Mouse (Mus musculus) layer of hippocampus, postnatal 25 days (tissue): ENCODE measurements around the gene Klf8. TPM values are rescaled to one million over a fixed set of nuclear protein-coding genes. Genes with fewer than 3 reads are reported as not detected.
"Not testable (repeated sequence)": the region's sequence is repeated elsewhere in the genome, so short reads cannot be mapped to it uniquely, and the experiment has no call there.

Source experiments
- DNase-seq, 2 experiments: peaks; one replicate each; pipeline ENCODE4 v3.0.0; 2022; ENCODE audit warnings: mixed read lengths in 2 of 2, low spot score in 1 of 2; ENCODE audit errors: extremely low spot score in 1 of 2
- total RNA-seq, 2 experiments: library from RNA; stranded (reverse); gene quantifications; 2 replicates each; pipeline ENCODE4 v1.2.3; 2021

Klf8 gene
- total RNA-seq, result 1 to 10 TPM; 2.8 to 3.7 TPM

DNA sequence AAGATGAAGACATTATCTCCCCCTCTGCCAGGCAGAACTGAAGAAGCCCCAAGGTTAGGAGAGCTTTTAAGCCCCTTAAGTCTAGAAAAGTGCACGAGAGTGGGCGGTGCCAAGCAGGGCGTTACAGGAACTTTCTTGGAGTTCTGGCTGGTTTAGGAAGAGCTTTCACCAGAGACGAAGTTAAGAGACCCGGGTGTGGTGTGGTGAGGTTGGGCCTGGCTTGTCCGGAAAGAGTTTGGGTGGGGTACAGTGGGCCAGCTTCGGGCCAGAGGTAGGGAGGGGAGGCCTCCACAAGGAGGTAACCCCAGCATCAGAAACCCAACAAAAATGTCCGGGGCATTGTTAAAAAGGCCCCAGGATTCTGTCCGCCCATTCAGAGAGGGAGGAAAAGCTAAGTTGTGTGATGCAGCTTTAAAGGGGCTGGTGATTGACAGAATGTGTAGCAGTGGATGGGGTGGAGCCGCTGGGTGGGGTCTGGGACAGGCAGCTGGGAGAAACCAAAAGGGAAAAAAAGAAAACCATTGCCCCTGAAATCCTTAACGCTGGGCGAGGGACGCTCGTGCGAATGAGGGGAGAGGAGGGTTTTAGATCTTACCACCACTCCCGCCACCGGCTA lies at the start of gene Klf8:
Klf8 (plus strand) TSS at position 163 of the 616 bp plus-strand sequence.
- DNase-seq, result peak in 1 of 2 experiments; percentile 8

DNA sequence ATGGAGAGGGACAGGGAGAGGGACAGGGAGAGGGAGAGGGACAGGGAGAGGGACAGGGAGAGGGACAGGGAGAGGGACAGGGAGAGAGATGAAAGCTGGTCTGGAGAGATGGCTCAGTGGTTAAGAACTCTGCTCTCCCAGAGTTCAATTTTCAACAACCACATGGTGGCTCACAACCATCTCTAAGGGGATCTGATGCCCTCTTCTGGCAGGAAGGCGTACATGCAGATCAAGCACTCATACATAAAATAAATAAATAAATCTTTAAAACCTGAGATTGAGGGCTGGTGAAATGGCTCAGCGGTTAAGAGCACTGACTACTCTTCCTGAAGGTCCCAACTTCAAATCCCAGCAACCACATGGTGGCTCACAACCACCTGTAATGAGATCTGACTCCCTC lies 38.1 kb upstream of the Klf8 start:
- not testable (repeated sequence) for DNase-seq

DNA sequence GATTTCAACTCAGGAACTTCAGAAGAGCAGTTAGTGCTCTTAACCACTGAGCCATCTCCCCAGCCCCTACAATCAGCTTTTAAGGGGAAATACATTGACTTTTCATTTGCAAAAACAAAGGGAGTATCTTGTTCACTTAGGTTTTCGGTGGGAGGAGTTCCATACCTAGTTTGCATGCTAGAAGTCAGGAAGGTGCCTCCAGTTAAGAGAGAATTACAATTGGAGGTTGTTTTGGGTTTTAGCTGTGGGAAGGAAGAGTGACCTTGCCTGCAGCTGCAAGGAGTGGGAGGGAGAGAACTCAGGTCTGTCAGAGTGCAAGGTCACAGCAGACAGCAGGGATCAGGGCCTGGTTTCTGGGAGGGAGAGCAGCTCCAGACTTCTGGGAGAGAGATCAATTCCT lies 26.2 kb upstream of the Klf8 start:
- DNase-seq, result no peak

DNA sequence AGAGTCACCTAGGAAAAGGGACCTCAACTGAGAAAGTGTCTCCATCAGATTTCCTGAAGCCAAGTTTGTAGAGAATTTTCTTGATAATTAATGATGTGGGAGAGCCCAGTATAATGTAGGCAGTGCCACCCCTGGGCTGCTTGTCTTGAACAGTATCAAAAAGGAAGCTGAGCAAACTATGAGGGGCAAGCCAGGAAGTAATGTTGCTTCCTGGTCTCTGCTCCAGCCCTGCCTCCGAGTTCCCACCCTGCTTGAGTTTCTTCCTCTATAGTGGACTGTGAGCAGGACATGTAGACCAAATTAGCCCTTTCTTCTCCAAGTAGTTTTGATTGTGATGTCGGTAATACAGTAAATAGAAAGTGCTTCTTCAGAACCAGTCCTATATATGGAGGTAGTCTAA lies 6.0 kb upstream of the Klf8 start:
- DNase-seq, result no peak

DNA sequence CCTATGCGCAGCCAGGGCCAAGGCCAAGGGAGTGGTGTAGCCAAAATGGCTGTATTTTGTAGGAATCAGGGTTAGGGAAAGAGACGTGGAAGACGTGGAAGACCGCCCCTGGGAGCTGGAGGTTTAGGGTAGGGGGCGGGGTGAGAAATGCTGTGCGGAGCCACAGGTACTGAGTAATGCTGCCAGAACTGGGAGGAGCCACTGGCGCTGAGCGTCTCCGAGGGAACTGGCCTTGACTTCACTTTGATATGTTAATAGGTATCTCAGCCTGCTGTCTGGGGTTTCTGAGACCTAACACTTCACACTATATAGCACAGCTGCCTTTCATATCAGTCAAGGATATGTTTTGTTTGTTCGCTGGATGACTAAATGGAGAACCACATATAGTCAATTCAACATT lies 4.0 kb upstream of the Klf8 start:
- no peak for DNase-seq

DNA sequence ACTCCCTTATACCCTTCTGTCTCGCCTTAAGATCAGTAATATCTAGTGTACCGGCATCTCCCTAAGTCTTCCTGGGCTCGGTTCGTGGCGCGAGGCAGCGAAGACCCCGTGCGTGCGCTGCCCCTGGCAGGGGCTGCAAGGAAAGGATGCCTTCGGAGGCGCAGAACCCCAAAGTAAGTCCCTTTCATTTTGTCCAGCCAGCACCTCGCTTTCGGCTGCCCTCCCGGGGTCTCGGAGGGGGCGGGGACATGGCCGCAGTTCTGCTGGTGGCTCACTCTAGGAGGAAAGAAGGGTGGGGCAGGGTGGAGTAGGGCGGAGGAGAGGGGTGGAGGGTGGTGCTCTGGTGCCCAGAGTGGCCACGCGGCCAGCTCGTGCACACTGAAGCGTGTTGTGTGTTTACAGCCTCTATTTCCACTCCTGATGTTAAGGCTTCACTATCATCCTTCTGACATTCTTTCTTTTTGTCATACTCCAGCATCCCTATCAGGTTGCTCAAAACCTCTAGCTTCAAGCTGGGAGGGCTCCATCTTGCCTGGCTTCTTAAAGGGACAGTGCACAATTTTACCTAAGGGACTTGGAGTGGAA lies 746 bp downstream of the Klf8 start:
- DNase-seq, result peak; percentile 9 to 15

DNA sequence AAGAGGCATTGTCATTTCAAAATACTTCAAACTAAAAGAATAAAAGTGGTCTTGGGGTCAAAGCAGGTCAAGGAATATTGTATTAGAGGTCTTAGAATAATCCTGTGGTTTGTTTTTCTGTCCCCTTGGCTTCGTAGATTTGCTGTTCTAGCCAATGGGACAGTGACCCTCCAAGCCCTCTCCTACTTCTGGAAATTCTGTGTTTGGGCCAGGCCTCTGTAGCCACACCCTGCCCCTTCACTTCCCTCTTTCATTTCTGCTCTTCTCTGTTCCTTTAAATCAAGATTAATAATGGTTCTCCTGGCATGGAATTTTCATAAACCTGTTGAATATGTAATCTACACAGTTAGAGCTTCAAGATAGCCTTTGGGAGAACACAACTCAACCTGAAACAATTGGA lies 17.0 kb downstream of the Klf8 start:
- DNase-seq, result no peak

DNA sequence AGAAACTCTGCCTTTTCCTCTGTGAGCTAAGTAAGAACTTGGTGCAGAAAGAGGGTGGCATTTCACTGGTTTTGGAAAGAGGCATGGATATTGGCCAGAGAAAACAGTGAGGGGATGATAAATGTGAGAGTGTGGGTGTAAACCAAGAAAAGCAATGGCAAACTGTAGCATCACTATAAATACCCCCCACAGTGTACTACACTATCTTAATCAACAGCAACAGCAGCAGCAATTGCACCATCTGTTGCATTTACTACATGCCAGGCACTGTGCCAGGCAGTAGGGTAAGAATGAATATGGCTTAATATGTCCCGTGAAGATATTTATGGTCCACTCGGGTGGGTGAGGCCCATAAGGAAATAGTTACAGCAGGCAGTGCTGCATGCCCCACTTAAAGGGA lies 18.2 kb downstream of the Klf8 start:
- peak in 1 of 2 experiments; percentile 16 for DNase-seq

DNA sequence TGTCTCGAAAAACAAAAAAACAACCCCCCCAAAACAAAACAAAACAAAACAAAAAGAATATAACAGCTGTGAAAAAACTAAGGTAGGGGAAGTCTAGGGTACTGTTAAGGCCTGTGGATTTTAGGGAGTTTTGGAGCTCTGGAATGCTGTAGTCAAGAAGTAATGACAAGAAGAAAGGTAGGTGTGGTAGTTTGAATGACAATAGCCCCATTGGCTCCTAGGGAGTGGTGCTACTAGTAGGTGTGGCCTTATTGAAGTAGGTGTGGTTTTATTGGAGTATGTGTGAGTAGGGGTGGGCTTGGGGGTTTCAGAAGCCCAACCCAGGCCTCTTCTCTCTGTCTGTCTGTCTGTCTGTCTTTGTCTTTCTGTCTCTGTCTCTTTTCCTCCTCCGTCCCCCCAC lies 44.9 kb downstream of the Klf8 start:
- no peak for DNase-seq

DNA sequence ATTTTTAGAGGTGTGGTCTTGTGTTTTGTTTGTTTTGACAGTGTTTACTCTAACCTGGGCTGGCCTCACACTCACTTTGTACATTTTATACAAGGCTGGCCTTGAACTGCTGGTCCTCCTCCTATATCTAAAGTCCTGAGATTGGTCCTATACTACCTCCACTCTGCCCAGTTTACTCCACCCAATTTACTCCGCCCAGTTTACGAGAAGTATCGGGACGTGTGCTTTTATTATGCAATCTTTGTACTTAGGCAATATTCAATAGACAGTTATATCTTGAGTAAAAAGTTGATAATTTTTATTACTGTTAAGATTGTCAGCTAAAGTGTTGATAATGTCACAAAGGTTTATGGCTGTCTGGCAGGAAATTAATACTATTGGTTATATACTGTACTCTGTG lies 74.1 kb downstream of the Klf8 start:
- no peak for DNase-seq

DNA sequence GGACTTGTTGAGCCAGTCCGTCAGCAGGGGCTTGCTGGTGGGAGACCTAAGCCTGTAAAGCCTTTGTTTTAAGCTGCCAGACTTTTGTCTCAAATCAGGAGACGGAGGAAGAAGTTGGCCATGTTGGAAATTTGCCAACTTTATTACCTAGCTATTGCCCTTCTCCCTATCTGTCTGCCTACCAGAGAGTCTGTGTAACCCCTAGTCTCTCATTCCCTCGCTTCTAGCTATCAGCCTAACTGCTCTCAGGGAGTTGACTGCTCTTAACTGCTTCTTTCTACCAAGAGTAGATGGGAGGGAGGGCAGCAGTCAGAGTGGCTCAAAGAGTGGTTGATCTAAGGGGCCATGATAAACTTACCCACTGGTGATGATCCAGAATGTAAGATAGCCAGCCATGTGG lies 85.8 kb downstream of the Klf8 start:
- DNase-seq, result no peak

DNA sequence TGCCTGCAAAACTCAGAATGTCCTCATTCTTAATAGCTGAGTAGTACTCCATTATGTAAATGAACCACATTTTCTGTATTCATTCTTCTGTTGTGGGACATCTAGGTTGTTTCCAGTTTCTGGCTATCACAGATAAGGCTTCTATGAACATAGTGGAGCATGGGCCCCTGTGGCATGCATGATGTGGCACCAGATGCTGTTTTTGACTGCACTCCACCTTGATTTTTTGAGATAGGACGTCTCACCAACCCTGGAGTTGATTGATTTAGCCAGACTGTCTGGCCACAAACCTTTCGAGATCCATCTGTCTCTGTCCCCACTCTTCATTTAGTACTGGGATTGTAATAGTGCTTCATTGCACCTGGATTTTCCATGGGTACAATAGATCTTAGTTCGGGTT lies 96.9 kb downstream of the Klf8 start:
- DNase-seq, result not testable (repeated sequence)

DNA sequence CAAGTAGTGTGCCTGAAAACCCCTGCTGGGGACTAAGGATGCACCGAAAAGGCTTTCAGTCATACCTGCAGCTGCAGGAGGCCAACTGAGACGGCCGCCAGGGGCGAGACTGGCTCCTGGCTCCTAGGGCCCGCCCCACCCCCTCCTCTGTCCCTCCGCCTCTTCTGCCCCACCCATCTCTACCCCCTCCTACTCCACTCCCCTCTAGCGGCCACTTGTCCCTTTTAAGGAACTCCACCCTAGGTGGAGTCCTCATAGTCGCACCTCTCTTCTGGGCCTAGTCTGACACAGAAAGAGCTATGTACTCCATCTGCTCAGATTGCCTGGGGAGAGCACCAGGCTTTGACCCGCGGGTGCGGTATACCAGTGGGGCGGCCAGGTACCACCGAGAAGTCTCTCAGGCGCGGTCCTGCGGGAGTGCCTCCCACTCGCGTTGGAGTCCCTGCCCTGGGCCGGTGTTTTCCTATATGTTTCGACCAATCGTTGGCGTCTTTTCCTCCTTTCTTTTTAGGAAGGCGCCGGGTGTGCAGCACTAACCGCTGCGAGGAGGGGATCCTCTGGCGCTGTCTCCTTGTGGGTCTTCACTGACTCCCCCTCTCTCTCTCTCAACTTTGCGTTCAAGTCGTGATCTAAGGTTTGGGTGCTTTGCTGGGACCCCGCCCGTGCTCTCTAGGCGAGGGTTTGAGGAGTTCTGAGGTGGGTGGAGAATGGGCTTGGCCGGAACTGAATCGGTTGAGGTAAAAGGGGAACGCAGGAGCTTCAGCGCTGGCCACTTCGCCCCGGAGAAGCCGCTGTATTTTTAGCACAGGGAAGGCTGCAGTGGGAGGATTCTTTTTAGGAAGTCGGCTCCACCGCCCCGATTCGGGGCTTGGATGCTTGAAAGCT lies 122.3 kb downstream of the Klf8 start:
- DNase-seq, result peak in 1 of 2 experiments; percentile 13

DNA sequence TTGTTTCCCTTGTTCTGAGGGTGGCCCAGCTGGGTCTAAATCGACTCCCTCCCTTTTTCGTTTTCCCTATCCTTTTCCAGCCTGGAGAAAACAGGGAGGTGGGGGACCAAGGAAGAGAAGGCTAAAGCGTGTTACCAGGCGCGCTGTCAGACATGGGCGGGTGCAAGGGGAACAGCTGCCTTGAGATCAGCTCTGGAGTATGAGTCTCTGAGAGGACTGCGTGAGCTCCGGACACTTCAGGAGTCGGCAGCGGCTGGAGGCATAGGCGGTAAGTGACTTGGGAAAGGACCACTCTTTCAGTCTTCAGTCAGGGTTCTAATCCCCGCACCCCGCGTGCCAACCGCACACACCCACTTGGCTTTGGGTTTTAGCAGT lies 122.9 kb downstream of the Klf8 start:
- peak in 1 of 2 experiments; percentile 9 for DNase-seq

DNA sequence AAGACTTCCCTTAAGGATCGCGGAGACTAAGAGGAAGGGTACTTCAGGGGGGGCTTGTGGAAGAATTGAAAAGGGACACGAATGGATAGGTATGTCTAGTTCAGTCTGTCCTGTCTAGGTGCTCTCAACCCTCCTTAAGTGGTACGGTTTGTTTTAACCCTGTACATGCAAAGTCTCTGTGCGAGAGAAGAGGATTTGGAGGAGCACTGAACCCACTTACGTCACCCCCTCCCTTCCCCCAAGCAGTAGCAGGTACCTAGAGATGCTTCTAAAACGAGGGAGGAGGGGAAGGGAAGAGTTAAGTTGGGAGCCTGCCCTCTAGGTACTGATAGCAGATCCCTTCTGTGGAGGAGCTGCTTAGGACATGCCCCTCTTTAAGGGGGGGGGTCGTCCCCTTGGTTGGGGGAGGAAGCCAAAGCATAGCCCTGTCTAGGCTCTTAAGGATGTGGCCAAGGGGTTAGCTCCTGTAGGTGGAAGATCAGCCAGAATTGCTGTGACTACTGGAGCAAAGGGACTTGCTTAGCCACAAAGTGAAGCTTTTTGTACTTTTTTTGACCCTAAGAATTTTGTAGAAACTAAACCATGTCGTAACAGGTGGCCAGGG lies 123.5 kb downstream of the Klf8 start:
- DNase-seq, result no peak

DNA sequence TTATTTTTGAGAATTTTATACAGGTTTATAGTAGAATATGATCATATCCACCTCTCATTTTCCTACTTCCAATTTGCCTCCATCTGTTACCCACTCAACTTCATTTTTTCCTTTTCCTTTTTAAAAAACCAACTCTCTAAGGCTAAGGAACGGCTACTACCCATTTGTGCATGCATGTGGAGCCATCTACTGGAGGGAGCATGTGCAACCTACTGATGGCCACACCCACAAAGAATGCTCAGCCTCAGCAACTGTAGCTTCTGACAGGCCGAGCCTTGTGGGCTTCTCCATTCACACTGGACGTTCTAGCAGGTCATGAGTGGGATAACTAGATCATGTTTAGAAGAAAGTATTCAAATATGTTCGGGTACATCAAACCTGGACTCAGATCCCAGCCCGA lies 129.5 kb downstream of the Klf8 start:
- DNase-seq, result peak in 1 of 2 experiments; percentile 33

DNA sequence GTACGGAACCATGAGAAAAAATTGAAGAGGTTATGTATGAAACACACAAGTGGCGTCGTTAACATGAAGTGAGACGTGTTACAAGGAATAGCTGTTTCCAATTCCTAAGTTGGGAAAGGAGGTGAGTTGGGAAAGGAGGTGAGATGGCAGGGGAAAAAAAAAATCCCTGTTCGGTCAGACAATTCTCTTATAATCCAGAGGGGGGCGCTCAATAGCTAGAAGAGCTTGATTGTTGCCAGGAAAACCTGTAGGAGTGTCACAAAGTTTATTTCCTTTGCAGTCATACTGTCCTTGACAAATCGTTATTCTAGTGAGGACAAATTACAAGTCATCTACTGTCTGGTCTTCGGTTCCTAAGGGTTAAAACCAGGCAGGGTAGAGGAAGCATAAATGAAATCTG lies 132.5 kb downstream of the Klf8 start:
- no peak for DNase-seq

DNA sequence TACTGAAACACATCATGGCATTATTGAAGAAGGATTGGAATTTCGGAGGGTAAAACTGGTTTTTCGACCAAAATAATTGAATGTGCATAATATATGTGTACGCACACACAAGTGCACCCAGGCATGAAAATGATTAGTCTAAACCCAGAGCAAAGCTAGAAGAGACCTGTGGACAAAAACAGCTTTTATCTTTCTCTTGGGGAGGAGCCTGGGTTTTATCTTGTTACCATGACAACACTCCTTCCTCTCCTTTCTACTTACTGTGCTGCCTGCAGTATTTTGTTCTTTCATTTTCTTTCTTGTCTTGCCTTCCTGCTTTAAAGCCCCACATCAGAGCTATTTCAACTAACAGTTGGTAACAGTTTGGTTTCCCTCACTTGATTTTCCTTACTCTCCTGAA lies 137.8 kb downstream of the Klf8 start:
- DNase-seq, result no peak

DNA sequence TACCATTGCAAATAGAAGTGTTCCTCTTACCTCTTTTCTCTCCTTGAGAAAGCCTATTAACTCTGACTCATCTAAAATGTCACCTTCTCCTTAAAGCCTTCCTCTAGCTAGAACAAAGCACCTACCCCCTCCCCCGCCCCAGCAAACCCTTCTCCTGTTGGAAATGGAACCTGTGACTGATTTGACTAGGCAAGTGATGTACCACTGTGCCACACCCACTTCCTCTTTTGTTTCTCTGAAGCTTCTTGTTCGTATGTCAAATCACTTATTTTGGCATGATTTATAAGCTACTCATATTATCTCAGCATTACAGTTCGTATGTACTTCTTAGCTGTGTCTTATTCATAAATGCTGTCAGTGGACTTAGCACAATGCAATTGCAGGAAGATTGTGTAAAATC lies 144.5 kb downstream of the Klf8 start:
- no peak for DNase-seq

DNA sequence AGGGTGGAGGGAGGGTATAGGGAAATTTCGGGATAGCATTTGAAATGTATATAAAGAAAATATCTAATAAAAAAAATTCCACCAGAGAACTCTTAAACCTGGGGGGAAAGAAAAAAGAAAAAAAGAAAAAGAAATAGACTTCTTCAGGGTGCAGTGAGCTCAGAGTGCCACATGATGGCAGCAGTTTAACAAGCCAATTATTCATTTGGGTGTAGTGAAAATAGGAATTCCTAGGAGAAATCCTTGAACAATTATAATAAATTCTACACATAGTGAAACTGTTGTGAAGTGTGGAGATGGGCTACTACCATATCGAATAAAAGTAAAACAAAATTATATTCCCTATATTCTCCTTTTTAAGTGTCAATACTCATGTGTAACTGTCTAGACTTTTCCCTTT lies 152.0 kb downstream of the Klf8 start:
- DNase-seq, result peak in 1 of 2 experiments; percentile 12

DNA sequence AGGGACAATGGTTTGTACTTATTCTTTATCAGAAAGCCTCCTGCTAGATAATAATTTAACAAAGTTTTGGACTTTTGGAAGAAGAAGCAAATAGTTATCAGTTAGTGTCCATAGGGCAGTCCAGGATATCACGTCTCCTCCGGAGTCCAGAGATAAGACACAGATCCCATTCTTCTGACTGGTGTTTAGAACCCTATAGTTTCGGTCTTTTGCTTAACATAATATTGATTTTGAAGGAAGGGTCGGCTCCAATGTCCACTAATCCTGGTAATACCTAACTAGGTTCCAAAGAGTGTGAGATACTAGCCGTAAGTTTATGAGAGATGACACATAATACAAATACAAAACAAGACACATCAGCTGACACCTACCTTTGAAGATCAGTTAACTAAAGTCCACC lies 179.8 kb downstream of the Klf8 start:
- DNase-seq, result no peak
